Mouse (Mus musculus): Measurements from ENCODE around the gene Mmp15. TPM values are rescaled to one million over a fixed set of nuclear protein-coding genes. Genes with fewer than 3 reads are reported as not detected.

Gene Mmp15
- polyA plus RNA-seq, 1 experiment from 2014 or later = 14.8 TPM

DNA sequence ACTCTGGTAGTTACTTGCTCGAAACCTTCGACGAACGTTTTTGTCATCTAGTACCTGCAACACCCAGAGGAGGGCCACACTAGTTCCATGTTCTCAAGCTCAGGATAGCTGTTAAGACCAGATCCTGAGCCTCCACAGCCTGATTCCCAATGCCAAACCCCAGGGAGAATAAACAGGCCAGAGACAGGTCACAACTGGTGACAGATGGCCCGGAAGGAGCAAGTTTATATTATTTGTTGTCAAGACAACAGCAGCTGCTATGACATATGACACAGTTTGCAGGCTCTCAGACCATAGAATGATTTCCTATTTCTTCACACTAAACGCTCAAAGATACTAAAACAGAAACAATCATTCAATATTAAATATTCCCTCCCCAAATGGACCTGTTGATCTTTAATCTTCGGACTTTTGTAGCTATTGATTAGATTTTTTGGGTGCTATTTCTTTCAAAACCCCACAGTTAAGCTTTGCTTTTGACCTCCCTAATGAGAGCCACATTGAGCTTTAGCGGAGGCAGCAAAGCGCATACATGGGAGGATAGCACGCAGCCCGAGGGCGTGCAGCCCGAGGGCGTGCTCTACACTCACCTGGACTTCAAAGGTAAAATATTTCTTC, 70.2 kb downstream of the Mmp15 start:
- no peak overlapping the region for H3K4me2 ChIP-seq (replicated peaks)
- peaks cover 14% of the 10 kb centered on the region for H3K4me1 ChIP-seq (replicated peaks)
- H3K9me3 ChIP-seq = no peaks in the 10 kb centered on the region
- no peak overlapping the region for H3K9ac ChIP-seq
- no peaks in the 10 kb centered on the region for H3K27me3 ChIP-seq (replicated peaks)
- peaks cover 18% of the 10 kb centered on the region for H3K36me3 ChIP-seq
- no peak overlapping the region for H3K27ac ChIP-seq
- H3K4me3 ChIP-seq (replicated peaks) = no peak overlapping the region
- WGBS = 91% methylated on average over 14 of the region's 14 CpGs
- no peak for ATAC-seq

Other genes starting within 250 kb of the Mmp15 start
- gene Kifc3, start 149.5 kb upstream of the Mmp15 start, polyA plus RNA-seq (2015; fragmentation: Nextera tagmentation; extraction: Ambion mirVana) = 28.6 and 31.3 TPM in 2 replicates
- 0.73 and 0.94 TPM in 2 replicates for gene Cngb1, start 45.7 kb upstream of the Mmp15 start, polyA plus RNA-seq (2015; fragmentation: Nextera tagmentation; extraction: Ambion mirVana)
- gene Tepp, start 41.7 kb upstream of the Mmp15 start, polyA plus RNA-seq (2015; fragmentation: Nextera tagmentation; extraction: Ambion mirVana) = 0.37 TPM in 1 of 2 replicates, not detected in the other
- gene Zfp319, start 20.3 kb upstream of the Mmp15 start, polyA plus RNA-seq (2015; fragmentation: Nextera tagmentation; extraction: Ambion mirVana) = 5.7 and 5.9 TPM in 2 replicates
- 40.1 and 41.2 TPM in 2 replicates for gene Usb1, start 20.0 kb upstream of the Mmp15 start, polyA plus RNA-seq (2015; fragmentation: Nextera tagmentation; extraction: Ambion mirVana)
- gene Cfap20, start 82.6 kb downstream of the Mmp15 start, polyA plus RNA-seq (2015; fragmentation: Nextera tagmentation; extraction: Ambion mirVana) = 114 and 123 TPM in 2 replicates
- gene Csnk2a2, start 137.8 kb downstream of the Mmp15 start, polyA plus RNA-seq (2015; fragmentation: Nextera tagmentation; extraction: Ambion mirVana) = 10.5 and 11.5 TPM in 2 replicates
- 0.18 and 0.21 TPM in 2 replicates for gene Ccdc113, start 181.8 kb downstream of the Mmp15 start, polyA plus RNA-seq (2015; fragmentation: Nextera tagmentation; extraction: Ambion mirVana)
- not detected in 2 replicates for gene Prss54, start 224.1 kb downstream of the Mmp15 start, polyA plus RNA-seq (2015; fragmentation: Nextera tagmentation; extraction: Ambion mirVana)

All from intestine, embryonic 15.5 days (tissue).